Mouse (Mus musculus) embryonic facial prominence, embryonic 11.5 days (tissue): ENCODE measurements around the gene E2f8. TPM values are rescaled to one million over a fixed set of nuclear protein-coding genes. Genes with fewer than 3 reads are reported as not detected.
A peak's percentile ranks its signal among the peaks of the same experiment; 100 is the strongest.

ENCODE experiments used
- ATAC-seq: fragments of 200-750 bp; cut with Nextera tagmentation; replicated peaks from 2 replicates; pipeline ENCODE4 v1.8.0; 2017; ENCODE audit warnings: low read depth; ENCODE audit not compliant: insufficient number of reproducible peaks, low FRiP score, low TSS enrichment
- DNase-seq: peaks from one replicate; pipeline ENCODE4 v3.0.0-alpha.2; 2015; ENCODE audit warnings: low spot score
- H3K27ac ChIP-seq: fragments of 300-500 bp; sonication (generic); replicated peaks from 2 replicates; pipeline ENCODE4 v1.5.1; 2014; ENCODE audit warnings: mild to moderate bottlenecking, low read depth, low read length, control low read depth
- H3K27me3 ChIP-seq: fragments of 300-500 bp; sonication (generic); 2 replicates; pipeline ENCODE4 v1.6.1; 2014; ENCODE audit warnings: mild to moderate bottlenecking, low read length, moderate library complexity, mixed read lengths; ENCODE audit not compliant: control insufficient read depth, insufficient read depth
- H3K36me3 ChIP-seq: fragments of 300-500 bp; sonication (generic); replicated peaks from 2 replicates; pipeline ENCODE4 v1.6.1; 2014; ENCODE audit warnings: low read depth, mild to moderate bottlenecking, low read length, moderate library complexity, mixed read lengths; ENCODE audit not compliant: control insufficient read depth, insufficient read depth
- H3K4me1 ChIP-seq: fragments of 300-500 bp; sonication (generic); 2 replicates; pipeline ENCODE4 v1.6.1; 2014; ENCODE audit warnings: low read length, mixed read lengths; ENCODE audit not compliant: control insufficient read depth, insufficient read depth
- H3K4me2 ChIP-seq: fragments of 300-500 bp; sonication (generic); 2 replicates; pipeline ENCODE4 v1.6.1; 2014; ENCODE audit warnings: low read depth, mild to moderate bottlenecking, control low read depth, low read length, moderate library complexity
- H3K4me3 ChIP-seq: fragments of 300-500 bp; sonication (generic); 2 replicates; pipeline ENCODE4 v1.5.1; 2014; ENCODE audit warnings: low read depth, low read length, control low read depth
- H3K9ac ChIP-seq: fragments of 300-500 bp; sonication (generic); replicated peaks from 2 replicates; pipeline ENCODE4 v1.6.1; 2014; ENCODE audit warnings: mild to moderate bottlenecking, control low read depth, low read length
- H3K9me3 ChIP-seq: fragments of 300-500 bp; sonication (generic); replicated peaks from 2 replicates; pipeline ENCODE4 v1.6.1; 2016; ENCODE audit warnings: mild to moderate bottlenecking, low read length, inconsistent platforms, mixed read lengths; ENCODE audit not compliant: control insufficient read depth
- WGBS: fragments of 180-500 bp; shearing (Covaris S2); extraction: QIAGEN DNeasy Blood & Tissue Kit; methylation state at CpG from one replicate; pipeline ENCODE4 v1.1.7; 2014; 5-methylcytosine and 5-hydroxymethylcytosine counted together
- polyA plus RNA-seq: library from polyadenylated mRNA; unstranded; fragments of >200 nt; fragmentation: Nextera tagmentation; extraction: Ambion mirVana; gene quantifications from 2 replicates; pipeline ENCODE4 v1.2.1, GENCODE M21; 2014

The E2f8 gene
- polyA plus RNA-seq, 1 experiment from 2014 or later: 12.4 TPM

DNA sequence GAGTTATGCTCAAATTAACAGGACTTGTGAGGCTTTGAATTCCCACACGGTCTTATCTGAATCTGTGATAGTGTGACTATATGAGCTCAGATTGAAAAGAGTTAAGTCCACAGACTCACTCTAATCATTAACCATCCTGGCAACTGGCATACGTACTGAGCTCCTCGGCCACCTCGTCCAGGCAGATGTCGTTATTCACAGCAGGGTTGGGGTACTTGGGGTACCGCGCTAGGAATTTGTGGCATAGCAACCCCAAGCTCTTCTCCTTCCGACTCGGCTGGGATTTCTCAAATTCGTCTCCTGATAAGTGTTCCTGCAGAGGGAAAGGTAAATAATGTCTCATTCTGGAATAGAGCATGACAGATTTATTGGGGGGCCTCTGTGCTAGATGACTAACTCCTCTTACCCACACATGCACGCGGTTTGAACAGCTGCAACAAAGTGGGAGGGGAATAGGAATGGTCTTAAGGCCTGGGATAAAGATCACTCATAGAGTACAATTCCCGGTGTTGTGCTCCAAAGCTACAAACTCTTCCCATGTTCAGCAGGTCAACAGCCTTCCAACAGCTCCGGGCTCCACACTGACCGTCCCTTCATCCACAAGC, 3.5 kb downstream of the E2f8 start:
- no peak overlapping the region for H3K4me3 ChIP-seq
- WGBS: 95% methylated on average over 15 of the region's 15 CpGs
- H3K27me3 ChIP-seq: 0 out of 2 replicates have a peak, but pooled peaks cover 3% of the 10 kb centered on the region
- no peak overlapping the region for H3K27ac ChIP-seq
- no peaks in the 10 kb centered on the region for H3K4me1 ChIP-seq
- ATAC-seq (no peak), DNase-seq (no peak)
- peaks cover 5% of the 10 kb centered on the region; the same call in 1 of the 2 replicates for H3K36me3 ChIP-seq
- no peaks in the 10 kb centered on the region for H3K9me3 ChIP-seq
- H3K9ac ChIP-seq: no peak overlapping the region
- no peak overlapping the region for H3K4me2 ChIP-seq

DNA sequence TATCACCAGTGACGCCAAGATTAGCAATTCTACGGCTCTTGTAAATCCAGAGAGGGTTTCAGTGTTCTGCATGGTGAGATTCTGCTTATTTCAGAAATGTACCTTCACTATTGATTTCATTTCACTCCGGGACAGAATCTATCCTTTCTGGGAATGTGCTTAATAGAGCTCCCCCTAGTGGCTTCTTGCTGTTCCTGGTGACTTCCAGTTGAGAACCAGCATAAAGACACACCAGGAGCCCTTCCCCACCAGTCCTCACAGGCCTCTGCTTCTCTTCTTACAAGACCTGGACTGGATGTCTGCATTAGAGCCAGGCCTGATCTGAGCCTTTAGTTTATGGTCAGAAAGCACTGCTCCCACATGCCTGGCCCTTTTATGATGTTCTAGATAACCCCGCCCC, 4.9 kb downstream of the E2f8 start:
- H3K27me3 ChIP-seq: no peaks in the 10 kb centered on the region
- 75% methylated on average over 4 of the region's 4 CpGs for WGBS
- H3K36me3 ChIP-seq: peaks cover 8% of the 10 kb centered on the region; the same call in 1 of the 2 replicates
- no peak overlapping the region for H3K9ac ChIP-seq
- no peaks in the 10 kb centered on the region for H3K9me3 ChIP-seq
- no peaks in the 10 kb centered on the region for H3K4me1 ChIP-seq
- ATAC-seq: no peak
- peak; percentile 82 for DNase-seq
- no peak overlapping the region for H3K27ac ChIP-seq
- no peak overlapping the region for H3K4me3 ChIP-seq
- no peak overlapping the region for H3K4me2 ChIP-seq

- ATAC-seq (no peak), DNase-seq (no peak)
- H3K36me3 ChIP-seq: peaks cover 8% of the 10 kb centered on the region; the same call in 1 of the 2 replicates
- 94% methylated on average over 14 of the region's 14 CpGs for WGBS
- H3K4me2 ChIP-seq: no peak overlapping the region
- no peaks in the 10 kb centered on the region for H3K4me1 ChIP-seq
- H3K9ac ChIP-seq: no peak overlapping the region
- H3K9me3 ChIP-seq: no peaks in the 10 kb centered on the region
- H3K27ac ChIP-seq: no peak overlapping the region
- no peaks in the 10 kb centered on the region for H3K27me3 ChIP-seq
- H3K4me3 ChIP-seq: no peak overlapping the region
These were observed 6.3 kb downstream of the E2f8 start for GRCm38 (mm10) chr7:48875096-48875495.

- Histone ChIP-seq H3K4me3 (no peak overlapping the region), H3K4me2 (no peak overlapping the region), H3K4me1 (no peaks in the 10 kb centered on the region), H3K27me3 (no peaks in the 10 kb centered on the region), H3K36me3 (peaks cover 8% of the 10 kb centered on the region; the same call in 1 of the 2 replicates), H3K9me3 (no peaks in the 10 kb centered on the region), H3K9ac (no peak overlapping the region), H3K27ac (no peak overlapping the region)
- DNase-seq (no peak), ATAC-seq (no peak)
- WGBS: 93% methylated on average over 11 of the region's 11 CpGs
These were observed 10.1 kb downstream of the E2f8 start for GRCm38 (mm10) chr7:48871292-48871691.

- H3K4me2 ChIP-seq: no peak overlapping the region
- 91% methylated on average over 21 of the region's 21 CpGs for WGBS
- H3K27ac ChIP-seq: no peak overlapping the region
- no peaks in the 10 kb centered on the region for H3K9me3 ChIP-seq
- no peaks in the 10 kb centered on the region for H3K27me3 ChIP-seq
- DNase-seq (no peak), ATAC-seq (no peak)
- H3K36me3 ChIP-seq: peaks cover 8% of the 10 kb centered on the region; the same call in 1 of the 2 replicates
- no peaks in the 10 kb centered on the region for H3K4me1 ChIP-seq
- no peak overlapping the region for H3K4me3 ChIP-seq
- H3K9ac ChIP-seq: no peak overlapping the region
These were observed 10.7 kb downstream of the E2f8 start for GRCm38 (mm10) chr7:48870579-48871180.

GRCm38 (mm10) chr7:48870144-48870543, 11.3 kb downstream of the E2f8 start:
- no peak for DNase-seq
- WGBS: 83% methylated on average over 6 of the region's 6 CpGs
- no peak overlapping the region for H3K9ac ChIP-seq
- ATAC-seq: no peak
- no peaks in the 10 kb centered on the region for H3K27me3 ChIP-seq
- H3K4me1 ChIP-seq: no peaks in the 10 kb centered on the region
- H3K4me3 ChIP-seq: no peak overlapping the region
- no peaks in the 10 kb centered on the region for H3K9me3 ChIP-seq
- H3K36me3 ChIP-seq: peaks cover 5% of the 10 kb centered on the region; the same call in 1 of the 2 replicates
- no peak overlapping the region for H3K4me2 ChIP-seq
- no peak overlapping the region for H3K27ac ChIP-seq

DNA sequence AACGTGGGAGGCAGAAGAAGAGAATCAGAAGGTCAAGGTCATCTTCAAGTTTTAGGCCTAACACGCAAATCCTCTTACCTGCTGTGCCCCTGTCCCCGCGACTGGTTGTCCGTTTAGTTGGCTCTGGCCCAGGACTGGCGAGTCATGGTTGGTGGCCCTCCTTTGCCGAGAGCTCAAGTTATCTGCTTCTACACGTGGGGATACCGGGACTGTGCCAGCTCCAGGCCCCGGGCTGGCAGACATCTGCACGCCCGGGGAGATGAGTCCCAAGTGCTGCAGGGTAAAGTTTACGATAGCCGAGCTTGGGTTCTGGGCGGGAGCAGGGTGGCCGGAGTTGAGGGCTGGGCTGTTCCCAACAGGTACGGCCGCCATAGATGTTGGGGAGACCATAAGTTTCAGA, 13.8 kb downstream of the E2f8 start:
- ATAC-seq: no peak
- DNase-seq: no peak
- H3K9me3 ChIP-seq: no peaks in the 10 kb centered on the region
- H3K4me1 ChIP-seq: no peaks in the 10 kb centered on the region
- no peak overlapping the region for H3K4me3 ChIP-seq
- peaks cover under 1% of the 10 kb centered on the region; the same call in 1 of the 2 replicates for H3K36me3 ChIP-seq
- no peaks in the 10 kb centered on the region for H3K27me3 ChIP-seq
- 94% methylated on average over 18 of the region's 18 CpGs for WGBS
- no peak overlapping the region for H3K4me2 ChIP-seq
- no peak overlapping the region for H3K27ac ChIP-seq
- H3K9ac ChIP-seq: no peak overlapping the region

DNA sequence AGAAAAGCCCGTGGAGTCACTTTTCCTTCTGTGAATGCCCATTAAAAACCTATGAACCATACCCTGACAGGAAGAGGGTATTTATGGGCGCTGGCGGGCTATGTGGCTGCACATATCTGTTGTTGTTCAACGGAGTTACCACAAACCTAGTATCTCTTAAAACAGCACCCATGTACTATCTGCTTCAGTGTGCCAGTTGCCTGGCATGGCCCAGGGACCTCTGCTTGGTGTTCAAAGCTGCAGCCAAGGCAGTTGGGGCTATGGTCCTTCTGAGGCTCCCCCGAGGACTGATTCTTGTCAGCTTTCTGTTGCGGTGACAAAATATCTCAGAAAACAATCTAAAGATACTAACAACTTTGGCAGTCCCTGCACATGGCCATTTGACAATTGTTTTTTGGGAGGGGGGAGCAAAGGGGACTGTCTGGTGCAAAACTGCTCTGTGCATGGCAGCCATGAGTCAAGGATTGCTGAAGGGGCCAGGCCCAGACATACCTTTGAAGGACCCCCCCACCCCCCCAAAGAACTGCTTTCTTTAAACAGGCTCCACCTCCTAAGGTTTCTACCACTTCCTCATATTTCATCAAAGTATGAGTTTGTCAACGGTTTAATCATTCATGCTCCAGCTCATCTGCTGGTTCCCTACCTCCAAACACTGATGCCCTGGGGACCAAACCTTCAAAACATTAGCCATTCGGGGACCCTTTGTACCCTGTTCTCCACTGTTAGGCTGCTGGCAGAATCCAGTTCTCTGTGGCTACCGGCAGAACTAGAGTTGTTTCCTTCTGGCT, 16.5 kb downstream of the E2f8 start:
- DNase-seq (no peak), ATAC-seq (no peak)
- Histone ChIP-seq H3K36me3 (no peaks in the 10 kb centered on the region; the same call in 1 of the 2 replicates), H3K4me2 (no peak overlapping the region), H3K9ac (no peak overlapping the region), H3K4me1 (no peaks in the 10 kb centered on the region), H3K27ac (no peak overlapping the region), H3K4me3 (no peak overlapping the region), H3K27me3 (no peaks in the 10 kb centered on the region), H3K9me3 (no peaks in the 10 kb centered on the region)
- 90% methylated on average over 9 of the region's 9 CpGs for WGBS
